Mouse (Mus musculus) heart, adult 18-20 months (tissue): Measurements from ENCODE around the gene Cmya5. TPM values are rescaled to one million over a fixed set of nuclear protein-coding genes. Genes with fewer than 3 reads are reported as not detected.
"Not testable (repeated sequence)": the region's sequence is repeated elsewhere in the genome, so short reads cannot be mapped to it uniquely, and the experiment has no call there.

Experiments
- DNase-seq, 2 experiments: peaks; one replicate each; pipeline ENCODE4 v3.0.0; 2021 to 2022; ENCODE audit warnings: mixed read lengths in 1 of 2
- long read RNA-seq, 2 experiments: library from polyadenylated mRNA; stranded (forward); transcript quantifications; one replicate each; pipeline ENCODE4 v2.0.0; 2021
- total RNA-seq, 2 experiments: library from RNA; stranded (reverse); gene quantifications; 2 replicates each; pipeline ENCODE4 v1.2.3; 2021

Cmya5 gene
- total RNA-seq: 100 to 1,000 TPM; 336 to 366 TPM
- long read RNA-seq, experiment 1, partial matches to known transcripts: 43 of 47 reads
- long read RNA-seq, experiment 1, other reads (novel, unspliced or antisense): 4 of 47 reads
- long read RNA-seq, experiment 2, partial matches to known transcripts: 23 of 38 reads
- long read RNA-seq, experiment 2, other reads (novel, unspliced or antisense): 15 of 38 reads

DNA sequence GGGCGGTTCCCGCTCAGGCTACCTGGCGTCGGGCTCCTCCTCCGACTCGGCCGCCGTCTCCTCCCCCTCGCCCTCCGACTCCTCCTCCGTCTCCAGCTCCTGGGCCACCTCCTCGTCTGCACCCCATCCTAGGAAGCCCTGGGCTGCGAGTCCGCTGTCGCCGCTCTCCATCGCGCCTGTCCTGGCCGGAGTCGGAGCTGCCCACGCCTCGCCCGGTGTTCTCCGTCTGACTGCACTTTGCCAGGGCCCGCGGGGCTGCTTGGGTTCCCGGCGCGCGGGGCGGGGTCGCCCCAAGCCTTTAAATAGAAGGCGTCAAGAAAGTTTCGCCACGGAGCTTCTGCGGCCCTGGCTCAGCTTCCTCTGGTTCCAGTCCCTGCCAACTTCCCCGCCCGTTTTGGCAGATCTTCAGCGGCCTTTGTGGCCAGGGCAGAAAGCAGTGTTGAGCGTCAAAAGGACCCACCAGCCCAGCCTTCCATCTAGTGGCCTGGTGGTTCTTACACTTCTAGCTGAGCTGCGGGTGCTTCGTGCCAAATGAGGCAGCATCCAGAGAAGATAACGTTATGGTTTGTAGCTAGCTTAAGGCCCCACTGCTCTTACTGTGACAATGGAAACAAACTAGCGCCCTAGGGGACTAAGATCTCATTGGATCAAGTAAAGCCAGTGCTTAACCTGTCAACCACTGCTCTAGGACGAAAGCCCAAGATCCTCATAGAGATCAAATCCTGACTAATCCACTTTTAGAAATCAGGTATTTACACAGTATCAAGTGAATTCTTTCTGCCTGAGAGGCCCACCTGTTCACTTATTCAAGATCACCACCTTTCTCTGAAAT is at the start of gene Cmya5:
Gene Cmya5, minus strand, starts transcription at position 389 of the 832 bp plus-strand sequence.
- peak; percentile 94 to 97 for DNase-seq

DNA sequence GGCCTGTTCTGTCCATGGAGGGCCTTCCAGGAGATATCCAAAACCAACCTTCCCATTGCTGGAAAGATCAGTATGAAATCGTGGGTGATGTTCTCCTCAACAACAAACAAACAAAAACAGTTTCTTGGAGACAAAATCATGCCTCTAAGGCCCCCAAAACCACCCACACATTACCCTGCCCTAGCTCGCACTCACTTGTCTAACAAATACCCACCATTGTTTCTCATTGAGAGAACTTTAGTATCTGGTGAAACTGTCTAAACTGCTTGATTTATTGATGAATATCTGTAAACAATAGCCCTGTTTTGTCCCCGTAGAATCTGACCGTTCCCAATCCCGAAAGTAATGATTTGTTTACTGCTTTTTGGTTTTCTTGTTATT is 48.1 kb upstream of the Cmya5 start:
- DNase-seq: no peak

DNA sequence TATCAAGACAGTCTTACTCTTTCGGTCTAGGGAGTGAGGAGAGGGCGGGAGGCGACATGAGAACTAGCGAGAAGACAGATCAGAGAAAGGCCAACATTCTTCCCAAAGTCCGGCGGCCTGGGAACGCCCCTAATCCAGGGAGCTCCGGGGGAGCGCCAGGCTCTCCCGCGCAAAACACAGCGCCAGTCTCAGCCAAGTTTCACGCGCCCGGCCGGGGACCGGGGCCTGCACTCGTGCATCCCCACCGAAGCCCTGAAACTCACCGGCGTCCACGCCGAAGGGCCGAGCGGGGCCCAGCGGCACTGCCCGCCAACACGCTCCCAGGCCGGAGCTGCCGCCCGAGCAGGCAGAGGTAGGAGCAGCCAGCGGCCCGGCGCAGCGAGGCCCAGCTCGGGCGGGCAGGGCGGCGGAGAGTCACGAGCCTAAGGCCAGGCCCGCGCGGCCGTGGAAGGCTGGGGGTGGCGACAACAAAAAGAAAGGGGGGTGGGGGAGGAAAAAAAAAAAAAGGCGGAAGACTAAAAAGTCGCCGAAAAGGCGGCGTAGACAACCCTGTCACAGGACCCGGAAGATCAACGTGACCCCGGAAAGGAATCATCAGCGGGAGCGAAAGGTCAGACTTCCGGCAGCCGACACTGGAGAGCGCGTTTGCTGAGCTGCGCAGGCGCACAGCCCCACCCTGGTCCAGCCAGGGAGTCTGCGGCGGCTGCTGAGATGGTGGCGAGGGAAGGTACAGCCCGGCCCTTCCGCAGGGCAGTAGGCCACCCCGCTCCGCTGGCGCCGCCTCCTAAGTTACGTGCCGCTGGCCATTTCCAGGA is 47.5 kb upstream of the Cmya5 start, which contains the start of gene Tent2:
Gene Tent2, minus strand, starts transcription at position 555 of the 815 bp plus-strand sequence.
- DNase-seq: peak; percentile 94 to 98

DNA sequence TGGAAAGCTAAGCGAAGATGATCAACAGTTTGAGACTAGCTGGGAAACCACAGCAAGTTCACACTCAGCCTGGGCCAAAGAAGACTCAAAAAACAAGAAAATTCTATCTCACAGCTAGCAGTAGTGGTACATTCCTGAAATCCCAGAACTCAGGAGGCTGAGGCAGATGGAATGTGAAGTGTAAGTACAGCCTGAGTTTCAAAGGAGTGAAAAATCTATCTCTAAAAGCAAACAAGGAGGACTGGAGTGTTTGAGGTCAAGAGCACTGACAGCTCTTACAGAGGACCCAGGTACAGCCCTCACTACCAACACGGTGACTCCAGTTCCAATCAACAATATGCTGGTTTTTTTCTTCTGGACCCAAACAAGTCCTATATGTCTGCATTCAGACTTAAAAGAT is 44.9 kb upstream of the Cmya5 start:
- DNase-seq: no peak

DNA sequence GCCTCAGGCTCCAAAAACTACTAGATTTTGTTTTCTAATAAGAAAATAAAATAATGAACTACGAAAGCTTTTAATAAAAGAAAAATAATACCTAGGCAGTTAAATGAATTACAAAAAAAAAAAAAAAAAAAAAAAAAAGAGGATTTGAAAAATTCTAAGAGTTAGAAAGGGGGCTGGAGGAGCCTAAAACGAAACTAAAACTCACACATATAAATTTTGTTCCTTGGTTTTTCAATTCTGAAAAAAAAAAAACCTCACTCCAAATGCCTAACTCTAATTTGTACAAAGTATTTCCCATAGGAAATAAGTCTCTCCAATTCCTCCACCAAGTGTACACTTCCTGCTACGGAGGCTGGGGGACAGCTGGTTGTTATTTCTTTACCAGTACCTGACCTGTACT is 44.2 kb upstream of the Cmya5 start:
- no peak for DNase-seq

DNA sequence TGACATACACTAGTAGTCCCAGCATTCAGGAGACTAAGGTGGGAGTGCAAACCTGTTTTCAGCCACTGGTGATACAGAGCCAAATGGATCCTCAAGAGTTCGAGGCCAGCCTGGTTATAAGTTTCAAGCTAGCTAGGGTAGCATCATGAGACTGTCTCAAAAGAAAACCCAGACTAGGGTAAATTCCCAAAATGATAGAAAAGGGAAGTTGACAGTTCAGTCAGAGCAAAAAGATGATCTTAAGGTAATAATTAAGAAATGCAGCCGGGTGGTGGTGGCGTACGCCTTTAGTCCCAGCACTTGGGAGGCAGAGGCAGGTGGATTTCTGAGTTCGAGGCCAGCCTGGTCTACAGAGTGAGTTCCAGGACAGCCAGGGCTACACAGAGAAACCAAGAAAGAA is 43.3 kb upstream of the Cmya5 start:
- not testable (repeated sequence) for DNase-seq

DNA sequence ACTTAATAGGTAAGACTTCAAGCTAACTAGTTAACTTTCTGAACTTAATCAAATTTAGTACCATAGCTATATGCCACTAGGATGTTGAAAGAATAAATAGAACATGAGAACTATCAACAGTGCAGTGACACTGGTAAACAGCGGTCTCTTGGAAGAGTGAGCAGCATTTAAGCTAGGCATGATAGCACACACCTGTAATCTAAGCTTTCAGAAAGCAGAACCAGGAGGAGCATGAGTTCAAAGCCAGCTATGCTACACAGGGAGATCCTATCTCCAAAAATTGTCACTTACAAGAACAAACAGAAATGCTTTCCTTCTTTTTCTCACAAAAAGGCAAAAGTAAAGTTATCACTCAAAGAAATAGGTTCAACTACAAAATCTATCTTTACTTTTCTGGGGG is 35.8 kb upstream of the Cmya5 start:
- no peak for DNase-seq

DNA sequence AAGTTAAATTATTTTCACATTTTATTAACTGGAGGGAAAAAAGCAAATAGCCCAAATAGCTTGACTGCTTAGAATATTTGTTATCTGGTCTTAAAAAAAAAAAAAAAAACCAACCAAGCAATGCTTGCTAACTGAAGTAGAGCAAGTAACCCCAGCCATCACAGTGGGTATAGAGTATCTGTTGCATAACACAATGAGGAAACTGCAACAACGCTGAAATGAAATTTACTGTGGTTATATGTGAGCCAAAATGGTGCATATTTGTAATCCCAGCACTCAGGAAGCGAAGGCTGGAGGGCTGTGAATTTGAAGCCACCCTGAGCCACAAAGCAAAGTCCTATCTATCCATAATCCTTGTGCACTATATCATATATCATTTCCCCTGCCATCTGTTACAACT is 35.0 kb upstream of the Cmya5 start:
- no peak for DNase-seq

DNA sequence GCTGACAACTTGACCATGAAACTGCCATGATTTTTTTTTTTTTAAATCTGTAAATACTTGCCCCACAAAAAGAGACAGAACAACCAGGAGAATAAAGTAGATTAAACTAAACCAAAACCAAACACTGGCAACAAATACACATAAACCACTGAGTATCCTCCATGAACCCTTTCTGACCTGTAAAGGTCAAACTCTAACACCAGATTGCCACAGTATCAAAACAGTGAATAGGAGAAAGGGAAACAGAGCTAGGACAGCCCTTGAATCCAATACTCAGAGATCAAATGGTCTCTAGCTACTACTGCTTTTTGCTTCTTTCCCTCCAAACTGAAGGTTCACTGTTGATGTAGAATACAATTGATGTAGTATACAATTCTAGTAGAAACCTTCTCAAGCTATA is 33.0 kb upstream of the Cmya5 start:
- no peak for DNase-seq

DNA sequence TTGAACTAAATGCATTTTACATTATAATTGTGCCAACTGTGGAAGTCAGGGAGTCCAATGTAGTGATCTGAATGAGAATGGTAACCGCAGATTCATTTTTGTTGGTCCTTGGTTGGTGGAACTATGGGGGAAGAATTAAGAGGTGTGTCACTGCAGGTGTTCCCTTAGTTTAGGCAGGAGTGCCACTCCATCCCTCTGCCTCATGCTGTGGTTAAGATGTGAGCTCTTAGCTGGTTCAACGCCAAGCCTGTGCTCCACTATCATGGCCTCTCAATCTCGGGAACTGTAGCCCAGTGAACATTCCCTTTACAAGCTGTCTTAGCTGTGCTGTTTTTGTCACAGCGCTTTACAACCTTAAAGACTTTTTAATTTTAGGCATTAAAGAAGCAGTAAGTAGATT is 18.8 kb upstream of the Cmya5 start:
- DNase-seq: no peak

DNA sequence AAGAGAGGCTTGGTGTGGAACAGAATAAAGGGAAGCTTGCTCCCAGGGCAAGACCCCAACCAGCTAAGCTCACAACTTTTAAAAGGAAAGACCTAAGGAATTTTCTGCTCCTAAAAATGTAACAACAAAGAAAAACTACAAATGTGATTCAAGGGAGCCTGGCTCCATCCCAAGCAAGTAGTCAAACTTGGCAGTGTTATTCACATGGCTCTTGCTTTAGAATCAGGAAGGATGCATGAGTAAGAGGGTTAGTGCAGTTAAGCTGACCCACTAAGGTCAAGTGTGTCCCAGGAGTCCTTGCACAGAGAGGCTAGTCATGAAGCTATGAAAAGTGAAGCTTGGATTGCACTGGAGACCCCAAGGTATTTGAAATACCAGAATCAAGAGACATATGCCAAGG is 17.9 kb upstream of the Cmya5 start:
- peak in 1 of 2 experiments; percentile 9 for DNase-seq

DNA sequence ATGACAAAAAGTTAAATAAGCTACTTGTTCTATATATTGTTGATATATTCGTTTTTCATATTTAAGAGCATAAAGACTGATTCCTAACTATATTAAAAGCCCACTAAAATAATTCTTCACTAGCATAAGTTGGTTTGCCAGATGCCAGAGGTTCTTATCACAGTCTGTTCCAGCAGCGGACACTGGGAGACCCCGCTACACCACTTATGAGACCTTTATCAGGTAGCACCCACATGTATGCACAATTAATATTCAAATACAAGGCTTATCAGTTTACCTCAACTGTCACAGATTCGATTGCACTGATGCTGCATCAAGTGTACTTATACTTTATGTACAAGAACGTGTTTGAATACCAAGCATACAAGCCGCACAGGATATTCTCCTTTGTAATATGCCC is 13.7 kb upstream of the Cmya5 start:
- no peak for DNase-seq

DNA sequence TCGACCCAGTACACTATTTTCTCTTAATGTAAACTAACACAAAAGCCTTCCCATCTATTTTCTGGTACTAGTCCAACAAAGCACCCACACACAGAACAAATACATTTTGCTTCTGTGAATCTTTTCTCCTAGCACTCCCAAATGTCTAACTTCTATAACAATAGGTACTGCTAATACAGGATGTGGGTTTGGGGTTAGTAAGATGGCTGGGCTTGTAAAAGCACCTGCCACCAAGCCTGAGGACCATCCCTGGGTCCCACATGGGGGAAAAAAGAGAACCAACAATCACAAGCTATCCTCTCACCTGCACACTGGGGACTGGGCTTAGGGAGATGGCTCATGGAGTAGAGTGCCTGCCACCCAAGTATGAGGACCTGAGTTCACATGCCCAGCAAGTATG is 8.8 kb upstream of the Cmya5 start:
- DNase-seq: no peak

DNA sequence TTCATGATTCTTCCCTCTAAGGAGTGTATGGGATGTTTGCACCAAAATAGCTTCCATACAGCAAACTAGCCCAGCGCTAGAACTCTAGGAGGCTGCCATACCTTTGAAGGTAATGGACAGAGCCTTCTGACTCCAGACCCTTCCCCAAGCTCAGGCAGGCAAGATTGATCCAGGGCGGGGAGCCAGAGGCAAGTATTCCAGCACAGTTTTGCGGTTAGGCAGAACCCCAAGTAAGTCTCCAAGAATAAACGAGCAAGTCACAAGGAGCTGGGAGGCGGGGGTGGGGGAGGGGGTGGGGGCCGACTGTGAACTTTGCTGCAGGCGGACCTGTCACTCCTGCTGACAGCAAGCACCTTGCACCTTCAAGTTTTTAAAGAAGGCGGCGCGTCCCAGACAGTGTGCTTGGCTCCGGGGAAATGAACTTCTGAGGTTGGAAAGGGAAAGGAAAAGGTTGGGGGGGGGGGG is 673 bp downstream of the Cmya5 start:
- peak; percentile 20 to 44 for DNase-seq

DNA sequence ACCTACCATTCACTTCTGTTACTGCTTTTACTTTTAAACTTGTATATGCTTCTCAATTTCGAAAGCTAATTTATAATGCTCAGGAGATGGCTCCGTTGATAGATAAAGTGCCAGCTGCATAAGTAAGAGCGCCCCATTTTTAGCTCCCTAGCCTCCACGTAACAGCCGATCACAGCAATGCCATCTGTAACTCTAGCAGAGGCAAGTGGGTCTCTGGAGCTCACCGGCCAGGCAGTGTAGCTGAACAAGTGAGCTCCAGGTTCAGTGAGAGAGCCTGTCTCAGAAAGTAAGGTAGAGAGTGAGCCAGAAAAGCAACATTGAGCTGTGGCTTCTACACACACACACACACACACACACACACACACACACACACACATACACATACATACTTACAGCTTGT is 3.3 kb downstream of the Cmya5 start:
- no peak for DNase-seq

DNA sequence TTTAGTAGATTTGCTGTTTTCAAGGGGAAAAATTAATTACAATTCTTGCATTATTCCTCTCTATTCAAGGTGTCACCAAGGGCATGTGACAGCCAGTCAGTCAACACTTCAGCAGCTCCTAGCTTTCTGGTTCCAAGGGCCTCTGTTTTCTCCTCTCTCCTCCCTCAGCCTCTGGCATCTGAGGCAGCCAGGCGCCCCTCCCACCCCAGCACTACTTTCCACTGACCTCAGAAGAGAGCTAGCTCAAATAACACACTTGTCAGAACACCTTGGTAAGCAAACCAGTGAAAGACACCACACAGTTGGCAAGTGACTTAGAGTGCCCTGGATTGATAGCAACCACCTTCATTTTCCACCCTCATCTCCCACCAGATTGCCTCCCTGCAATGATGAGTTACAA is 6.5 kb downstream of the Cmya5 start:
- DNase-seq: peak; percentile 64 to 79

DNA sequence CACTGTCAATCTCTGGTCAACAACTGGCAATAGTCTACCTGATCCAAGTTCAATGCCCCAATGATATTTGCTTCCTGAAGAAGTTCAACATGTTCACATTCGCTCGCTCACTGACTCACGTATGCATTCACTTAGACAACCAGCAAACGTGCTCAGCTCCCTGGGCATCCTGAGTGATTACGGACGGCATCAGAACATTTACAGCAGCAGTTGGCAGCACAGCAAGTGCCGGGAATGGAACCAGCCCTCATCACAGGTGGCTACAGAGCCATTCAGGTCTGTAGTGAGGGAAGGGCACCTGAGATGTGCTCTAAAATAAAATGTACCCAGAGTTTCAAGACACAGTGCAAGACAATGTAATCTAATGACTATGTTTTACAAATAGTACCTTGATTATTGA is 7.4 kb downstream of the Cmya5 start:
- DNase-seq: peak; percentile 27 to 47

DNA sequence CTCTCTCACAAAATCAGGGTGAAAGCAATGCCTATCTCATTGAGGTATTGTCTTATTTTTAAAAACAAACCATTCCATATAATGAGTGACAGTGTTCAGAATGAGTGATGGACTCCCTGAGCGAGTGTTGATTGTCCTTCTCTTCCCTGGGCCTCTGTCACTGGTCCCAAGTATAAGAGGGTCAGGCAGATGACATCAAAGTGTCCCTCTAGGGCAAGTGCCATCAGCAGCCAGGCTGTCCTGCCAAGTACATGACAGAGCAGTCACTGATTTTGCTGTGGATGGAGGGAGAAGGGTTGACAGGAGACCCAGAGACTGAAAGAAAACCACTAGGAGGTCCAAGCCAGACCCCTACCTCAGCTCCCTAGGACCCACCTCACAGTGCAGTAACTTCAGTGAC is 8.3 kb downstream of the Cmya5 start:
- DNase-seq: peak; percentile 39 to 50

DNA sequence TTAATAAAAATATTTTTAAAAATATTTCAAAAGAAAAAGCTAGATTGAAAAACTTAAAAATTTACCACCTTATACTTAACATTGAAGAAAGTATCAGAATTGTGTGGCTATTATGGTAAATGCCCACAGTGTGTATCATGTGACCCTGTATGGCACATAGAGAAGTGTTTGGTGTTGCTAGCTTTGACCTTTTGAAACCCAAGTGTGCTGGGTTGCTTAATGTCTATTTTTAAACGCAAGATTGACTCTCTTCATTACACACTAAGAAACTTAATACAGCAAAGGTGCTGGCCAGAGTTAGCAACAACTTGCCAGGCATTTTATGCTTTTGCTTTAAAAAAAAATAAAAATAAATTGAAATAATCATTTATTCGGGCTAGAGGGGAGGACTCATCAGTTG is 9.0 kb downstream of the Cmya5 start:
- DNase-seq: no peak

DNA sequence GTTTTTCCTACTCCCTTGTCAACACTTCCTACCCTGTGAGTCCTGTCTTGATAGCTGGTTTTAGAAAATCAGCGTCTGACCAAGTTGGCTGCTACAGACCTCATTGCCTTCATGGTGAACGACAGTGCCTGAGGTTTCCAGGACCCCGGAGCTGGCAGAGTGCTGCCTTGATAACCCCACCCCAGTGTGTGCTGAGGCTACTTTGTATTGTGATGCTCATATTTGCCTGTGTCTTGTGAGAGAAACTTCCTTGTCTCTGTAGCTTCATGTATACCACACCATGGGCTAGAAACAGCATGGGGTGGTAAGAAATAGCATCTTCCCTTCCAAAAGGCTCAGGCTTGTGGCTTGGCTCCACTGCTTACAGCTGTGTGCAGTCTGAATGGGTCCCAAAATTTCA is 13.8 kb downstream of the Cmya5 start:
- DNase-seq: no peak

DNA sequence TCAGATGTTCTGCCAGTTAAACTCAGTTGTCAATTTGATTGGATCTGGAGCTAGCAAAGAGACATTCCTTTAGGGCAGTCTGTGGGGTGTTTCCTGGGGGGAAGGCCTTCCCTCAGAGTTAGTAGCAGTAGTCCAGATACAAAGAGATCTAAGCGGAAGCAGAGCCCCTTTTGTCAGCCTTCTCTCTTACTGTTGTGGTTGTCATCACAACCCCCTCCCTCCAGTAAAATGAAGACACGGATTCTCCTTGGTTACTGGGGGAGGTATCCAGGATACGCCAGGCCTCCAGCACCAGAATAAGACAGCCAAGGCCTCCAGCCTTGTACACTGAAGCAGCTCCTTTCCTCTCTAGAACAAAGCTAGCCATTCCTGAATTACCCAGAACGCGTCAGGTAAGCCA is 15.6 kb downstream of the Cmya5 start:
- no peak for DNase-seq

DNA sequence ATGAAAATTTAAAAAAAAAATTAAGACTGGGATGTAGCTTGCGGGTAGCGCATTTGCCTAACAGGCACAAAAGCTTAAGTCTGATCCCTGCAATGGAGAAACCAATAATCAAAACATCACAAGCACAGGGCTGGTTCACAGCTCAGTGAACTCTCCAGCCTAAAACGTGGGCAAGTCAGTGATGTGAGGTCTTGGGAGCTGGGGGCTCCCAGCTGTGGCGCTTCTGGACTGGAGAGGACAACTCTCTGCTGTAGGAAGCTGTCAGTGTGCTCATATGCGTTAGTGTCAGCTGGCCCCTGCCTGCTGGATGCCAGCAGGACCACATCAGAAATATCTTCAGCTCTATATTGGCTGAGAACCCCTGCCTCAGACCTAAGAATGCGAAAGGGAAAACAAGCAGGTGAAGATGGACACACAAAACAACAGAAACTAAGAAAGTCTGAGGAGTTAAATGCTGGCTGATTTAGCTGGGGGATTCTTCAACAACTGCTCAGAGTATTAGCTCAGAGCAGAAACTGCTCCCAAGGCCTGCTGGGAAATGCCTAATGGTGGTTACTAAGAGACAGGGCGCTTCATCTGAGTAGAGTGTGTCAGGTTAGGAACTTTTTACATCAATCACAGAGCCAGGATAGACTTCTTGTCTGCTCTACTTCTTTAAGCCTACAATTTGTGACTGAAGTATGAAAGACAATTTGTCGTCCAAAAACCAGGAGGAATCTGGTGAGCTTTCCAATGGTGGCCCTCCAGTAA is 16.2 kb downstream of the Cmya5 start:
- DNase-seq: no peak
